Mouse (Mus musculus): ENCODE data around the gene Hoxa10.

- TF ChIP-seq POLR2A (IDR thresholded peaks at IDR 0.05; ENCODE audit: low read depth, low read length) = no peak
- TF ChIP-seq CTCF (IDR thresholded peaks at IDR 0.05; ENCODE audit: extremely low read depth, insufficient read depth, insufficient read length, insufficient replicate concordance) = no peak
Measured at GRCm38 (mm10) chr6:52209685-52210046, 31.0 kb downstream of the Hoxa10 start.
